Comparison of ENCODE assay signal across 30 mouse cellular contexts in the genomic region with DNA sequence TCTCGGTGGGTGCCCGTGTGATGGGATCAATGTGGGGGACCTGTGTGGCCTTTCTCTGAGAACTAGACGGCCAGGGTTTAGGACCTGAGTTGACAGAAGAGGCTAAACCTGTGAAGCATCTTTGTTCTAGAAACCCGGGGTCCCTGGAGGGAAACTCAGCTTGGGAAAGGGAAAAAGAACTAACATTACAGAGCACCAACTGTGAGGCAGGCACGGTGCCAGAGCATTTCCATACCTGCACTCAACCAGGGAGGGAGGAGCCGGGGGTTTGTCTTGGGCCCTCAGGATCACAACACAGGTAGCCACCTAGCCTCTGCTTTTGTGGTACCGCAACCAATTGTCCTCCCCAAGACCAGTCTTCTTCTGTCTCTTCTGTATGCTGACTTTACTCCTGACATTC. TPM values are rescaled to one million over a fixed set of nuclear protein-coding genes. Genes with fewer than 3 reads are reported as not detected.
DNase-seq lines count a peak whose midpoint lies in the region; ATAC-seq and TF ChIP-seq lines count a peak whose summit lies in the region.
"Had no signal": no experiment of that assay in that cellular context is flagged by ENCODE, and none has a peak within 500 bp of the region (broad histone marks: within the 10 kb centered on the region; RNA-seq: fewer than 3 reads in every experiment).

No protein-coding gene starts in this region.

- peaks cover 82% of the 10 kb centered on the region for H3K4me1 ChIP-seq in forebrain, embryonic 13.5 days
- H3K4me1 ChIP-seq in forebrain, embryonic 10.5 days, result peaks cover 20% of the 10 kb centered on the region
- H3K4me1 ChIP-seq in neural tube, embryonic 13.5 days (replicated peaks), result peaks cover 59% of the 10 kb centered on the region
- H3K4me1 ChIP-seq in forebrain, embryonic 14.5 days (ENCODE audit: control insufficient read depth, insufficient read depth, low read length), result peaks cover 48% of the 10 kb centered on the region
- H3K4me1 ChIP-seq in forebrain, postnatal 0 days (ENCODE audit: insufficient read depth), result peaks cover 43% of the 10 kb centered on the region
- H3K4me1 ChIP-seq: stomach, embryonic 15.5 days had no signal

- no peaks in the 10 kb centered on the region for H3K36me3 ChIP-seq in forebrain, embryonic 13.5 days (ENCODE audit: poor library complexity, severe bottlenecking)
- H3K36me3 ChIP-seq in forebrain, embryonic 10.5 days (replicated peaks), result no peaks in the 10 kb centered on the region
- H3K36me3 ChIP-seq in neural tube, embryonic 13.5 days, result no peaks in the 10 kb centered on the region
- no peaks in the 10 kb centered on the region for H3K36me3 ChIP-seq in forebrain, embryonic 14.5 days (ENCODE audit: control insufficient read depth, insufficient read depth, low read length)
- H3K36me3 ChIP-seq in forebrain, postnatal 0 days (ENCODE audit: insufficient read depth), result no peaks in the 10 kb centered on the region
- H3K36me3 ChIP-seq: embryonic facial prominence, embryonic 10.5 days; heart, embryonic 12.5 days; hindbrain, embryonic 15.5 days; intestine, embryonic 15.5 days; limb, embryonic 13.5 days; liver, embryonic 12.5 days; midbrain, embryonic 12.5 days; stomach, embryonic 15.5 days had no signal

- no peak for TF ChIP-seq CTCF in forebrain, postnatal 0 days (IDR thresholded peaks at IDR 0.05; ENCODE audit: low read depth)

- no peak for ATAC-seq in forebrain, embryonic 13.5 days
- no peak for ATAC-seq in neural tube, embryonic 13.5 days (ENCODE audit: low read depth)
- ATAC-seq in forebrain, embryonic 14.5 days, result no peak
- no peak for ATAC-seq in forebrain, postnatal 0 days
- ATAC-seq: activated CD4-positive, CD25-positive, alpha-beta regulatory T cell, adult 4 months; intestine, embryonic 15.5 days; liver, embryonic 12.5 days had no signal

- WGBS in forebrain, embryonic 13.5 days, result 42% methylated on average over 7 of the region's 7 CpGs
- 55% methylated on average over 7 of the region's 7 CpGs for WGBS in forebrain, embryonic 10.5 days
- WGBS in neural tube, embryonic 13.5 days, result 47% methylated on average over 7 of the region's 7 CpGs
- 31% methylated on average over 7 of the region's 7 CpGs for WGBS in forebrain, embryonic 14.5 days
- WGBS in forebrain, postnatal 0 days, result 26% methylated on average over 7 of the region's 7 CpGs

- no peak overlapping the region for H3K4me3 ChIP-seq in forebrain, embryonic 13.5 days
- H3K4me3 ChIP-seq in forebrain, embryonic 10.5 days, result no peak overlapping the region
- H3K4me3 ChIP-seq in neural tube, embryonic 13.5 days, result no peak overlapping the region
- H3K4me3 ChIP-seq in forebrain, embryonic 14.5 days (ENCODE audit: low read depth, low read length), result no peak overlapping the region
- no peak overlapping the region for H3K4me3 ChIP-seq in forebrain, postnatal 0 days (ENCODE audit: low read depth, low read length)
- H3K4me3 ChIP-seq: embryonic facial prominence, embryonic 10.5 days; heart, embryonic 12.5 days; hindbrain, embryonic 15.5 days; intestine, embryonic 15.5 days; limb, embryonic 13.5 days; liver, embryonic 12.5 days; midbrain, embryonic 12.5 days; stomach, embryonic 15.5 days had no signal

- H3K9me3 ChIP-seq in forebrain, embryonic 13.5 days (replicated peaks), result no peaks in the 10 kb centered on the region
- no peaks in the 10 kb centered on the region for H3K9me3 ChIP-seq in forebrain, embryonic 10.5 days
- H3K9me3 ChIP-seq in neural tube, embryonic 13.5 days, result no peaks in the 10 kb centered on the region
- no peaks in the 10 kb centered on the region for H3K9me3 ChIP-seq in forebrain, embryonic 14.5 days (replicated peaks; ENCODE audit: control insufficient read depth, low read length)
- no peaks in the 10 kb centered on the region for H3K9me3 ChIP-seq in forebrain, postnatal 0 days (ENCODE audit: low read length)
- H3K9me3 ChIP-seq: embryonic facial prominence, embryonic 10.5 days; heart, embryonic 12.5 days; hindbrain, embryonic 15.5 days; intestine, embryonic 15.5 days; limb, embryonic 13.5 days; liver, embryonic 12.5 days; midbrain, embryonic 12.5 days; stomach, embryonic 15.5 days had no signal

- no peaks in the 10 kb centered on the region for H3K27me3 ChIP-seq in forebrain, embryonic 13.5 days
- H3K27me3 ChIP-seq in forebrain, embryonic 10.5 days (ENCODE audit: poor library complexity, severe bottlenecking), result peaks cover 58% of the 10 kb centered on the region
- peaks cover 11% of the 10 kb centered on the region for H3K27me3 ChIP-seq in neural tube, embryonic 13.5 days
- H3K27me3 ChIP-seq in forebrain, embryonic 14.5 days (replicated peaks; ENCODE audit: control insufficient read depth, insufficient read depth, low read length), result no peaks in the 10 kb centered on the region
- H3K27me3 ChIP-seq in forebrain, postnatal 0 days (ENCODE audit: insufficient read depth, low read length), result no peaks in the 10 kb centered on the region
- H3K27me3 ChIP-seq: hindbrain, embryonic 15.5 days; intestine, embryonic 15.5 days; stomach, embryonic 15.5 days had no signal

- peak overlapping the region; percentile 9; the same call in 1 of the 2 replicates for H3K4me2 ChIP-seq in forebrain, embryonic 13.5 days
- H3K4me2 ChIP-seq in neural tube, embryonic 13.5 days, result no peak overlapping the region
- peak overlapping the region; percentile 31; the same call in 1 of the 2 replicates for H3K4me2 ChIP-seq in forebrain, embryonic 14.5 days (ENCODE audit: low read length)
- H3K4me2 ChIP-seq in forebrain, postnatal 0 days (ENCODE audit: low read depth), result peak overlapping the region; percentile 20
- H3K4me2 ChIP-seq: heart, embryonic 12.5 days; hindbrain, embryonic 15.5 days; intestine, embryonic 15.5 days; limb, embryonic 13.5 days; liver, embryonic 12.5 days; midbrain, embryonic 12.5 days; stomach, embryonic 15.5 days had no signal

- H3K27ac ChIP-seq in forebrain, embryonic 13.5 days, result peak overlapping the region; percentile 87
- H3K27ac ChIP-seq in forebrain, embryonic 10.5 days, result no peak overlapping the region
- peak overlapping the region; percentile 42; the same call in 1 of the 2 replicates for H3K27ac ChIP-seq in neural tube, embryonic 13.5 days (replicated peaks)
- peak overlapping the region; percentile 92 for H3K27ac ChIP-seq in forebrain, embryonic 14.5 days (ENCODE audit: low read depth, low read length)
- H3K27ac ChIP-seq in forebrain, postnatal 0 days (ENCODE audit: low read depth, low read length), result peak overlapping the region; percentile 84
- H3K27ac ChIP-seq: embryonic facial prominence, embryonic 10.5 days; hindbrain, embryonic 15.5 days; intestine, embryonic 15.5 days; limb, embryonic 13.5 days; liver, embryonic 12.5 days; midbrain, embryonic 12.5 days; stomach, embryonic 15.5 days had no signal

- H3K9ac ChIP-seq in forebrain, embryonic 13.5 days, result 0 out of 2 replicates have a peak overlapping the region, but pooled peaks have one; percentile 1
- 0 out of 2 replicates have a peak overlapping the region, but pooled peaks have one; percentile 23 for H3K9ac ChIP-seq in neural tube, embryonic 13.5 days
- peak overlapping the region; percentile 4; the same call in 1 of the 2 replicates for H3K9ac ChIP-seq in forebrain, embryonic 14.5 days (ENCODE audit: low read length)
- H3K9ac ChIP-seq in forebrain, postnatal 0 days, result peak overlapping the region; percentile 26; the same call in 1 of the 2 replicates
- H3K9ac ChIP-seq: heart, embryonic 12.5 days; hindbrain, embryonic 15.5 days; intestine, embryonic 15.5 days; limb, embryonic 13.5 days; liver, embryonic 12.5 days; midbrain, embryonic 12.5 days; stomach, embryonic 15.5 days had no signal

- DNase-seq in forebrain, embryonic 10.5 days (ENCODE audit: extremely low spot score, low spot score), result no peak
- DNase-seq in neural tube, embryonic 10.5 days (ENCODE audit: extremely low spot score, low spot score), result no peak
- peak; percentile 62 for DNase-seq in forebrain, embryonic 14.5 days (ENCODE audit: low spot score)
- peak; percentile 61 for DNase-seq in forebrain, postnatal 0 days
- no peak for DNase-seq in spleen, postnatal 14 days (ENCODE audit: low spot score in 2 of 2)
- no peak for DNase-seq in left cerebral cortex, adult 18-20 months (ENCODE audit: low spot score in 2 of 2)
- DNase-seq: adrenal gland, postnatal 10 days; gastrocnemius, postnatal 14 days; heart, adult 11 months; heart, postnatal 10 days; kidney, adult 9 months; kidney, postnatal 14 days; lung, adult 18-20 months; thymus, postnatal 25 days had no signal

RNA-seq across cellular contexts. Expression of gene Neurod2, which starts 41.5 kb away (rescaled TPM):
- polyA plus RNA-seq in forebrain, embryonic 13.5 days (2015; fragmentation: Nextera tagmentation; extraction: Ambion mirVana), result 45.4 and 72.1 TPM in 2 replicates
- 0.14 TPM in 1 of 2 replicates, not detected in the other for polyA plus RNA-seq in forebrain, embryonic 10.5 days (2016; fragmentation: Nextera tagmentation; extraction: Ambion mirVana)
- 26.4 and 27.0 TPM in 2 replicates for polyA plus RNA-seq in neural tube, embryonic 13.5 days (2015; fragmentation: Nextera tagmentation; extraction: Ambion mirVana)
- 64.1 and 90.9 TPM in 2 replicates for polyA plus RNA-seq in forebrain, embryonic 14.5 days (2014; fragmentation: Nextera tagmentation; extraction: Ambion mirVana)
- total RNA-seq in forebrain, postnatal 0 days (2014; rRNA removed), result 133 and 140 TPM in 2 replicates
- polyA plus RNA-seq in forebrain, postnatal 0 days (2015; fragmentation: Nextera tagmentation; extraction: Ambion mirVana), result 74.9 and 77.3 TPM in 2 replicates
- 10 to 100 TPM; 70.9 to 73.2 TPM for total RNA-seq in left cerebral cortex, adult 18-20 months (2021)
- total RNA-seq: adrenal gland, postnatal 10 days; common myeloid progenitor, adult 5-6 weeks; gastrocnemius, postnatal 14 days; heart, postnatal 10 days; megakaryocyte, adult 5-6 weeks; MEL; monocyte, adult 5-6 weeks had no signal
- polyA plus RNA-seq: activated CD4-positive, CD25-positive, alpha-beta regulatory T cell, adult 4 months; C2C12; embryonic facial prominence, embryonic 10.5 days; heart, embryonic 12.5 days; limb, embryonic 13.5 days; liver, embryonic 12.5 days had no signal

Comparison
In these comparisons a context has a peak if more than half of its experiments do, and no peak if none do; other contexts are left out.
1. DNase-seq: peak in forebrain, embryonic 14.5 days (single experiment) and forebrain, postnatal 0 days (single experiment); none in forebrain, embryonic 10.5 days (single experiment), neural tube, embryonic 10.5 days (single experiment), spleen, postnatal 14 days (0 of 2) and left cerebral cortex, adult 18-20 months (0 of 2).
2. RNA of gene Neurod2, which starts 41.5 kb away (polyA plus RNA-seq): 74.9 to 77.3 TPM in forebrain, postnatal 0 days, 45.4 to 72.1 TPM in forebrain, embryonic 13.5 days, 64.1 to 90.9 TPM in forebrain, embryonic 14.5 days and 26.4 to 27.0 TPM in neural tube, embryonic 13.5 days; 0.14 TPM in forebrain, embryonic 10.5 days; every median in the first group is over 10 times any median in the second.
3. Peak in every context shown above with its lines, with median percentiles within 50 percentile points of each other: H3K9ac ChIP-seq.